Mouse (Mus musculus) hindbrain, embryonic 12.5 days (tissue): ENCODE measurements around the gene Herc2. TPM values are rescaled to one million over a fixed set of nuclear protein-coding genes. Genes with fewer than 3 reads are reported as not detected.

Experiments used
- ATAC-seq: fragments of 200-750 bp; cut with Nextera tagmentation; 2 replicates; pipeline ENCODE4 v1.8.0; 2017; ENCODE audit warnings: moderate TSS enrichment; ENCODE audit not compliant: low FRiP score
- H3K27ac ChIP-seq: fragments of 300-500 bp; sonication (generic); 2 replicates; pipeline ENCODE4 v1.5.1; 2016; ENCODE audit warnings: mild to moderate bottlenecking
- H3K27me3 ChIP-seq: fragments of 300-500 bp; sonication (generic); 2 replicates; pipeline ENCODE4 v1.6.1; 2016; ENCODE audit warnings: mild to moderate bottlenecking
- H3K36me3 ChIP-seq: fragments of 300-500 bp; sonication (generic); 2 replicates; pipeline ENCODE4 v1.6.1; 2016; ENCODE audit warnings: mild to moderate bottlenecking
- H3K4me1 ChIP-seq: fragments of 300-500 bp; sonication (generic); 2 replicates; pipeline ENCODE4 v1.6.1; 2016
- H3K4me2 ChIP-seq: fragments of 300-500 bp; sonication (generic); replicated peaks from 2 replicates; pipeline ENCODE4 v1.6.1; 2016; ENCODE audit warnings: mild to moderate bottlenecking
- H3K4me3 ChIP-seq: fragments of 300-500 bp; sonication (generic); 2 replicates; pipeline ENCODE4 v1.5.1; 2016; ENCODE audit warnings: mild to moderate bottlenecking
- H3K9ac ChIP-seq: fragments of 300-500 bp; sonication (generic); 2 replicates; pipeline ENCODE4 v1.6.1; 2016; ENCODE audit warnings: mild to moderate bottlenecking, moderate library complexity
- H3K9me3 ChIP-seq: fragments of 300-500 bp; sonication (generic); replicated peaks from 2 replicates; pipeline ENCODE4 v1.6.1; 2016; ENCODE audit warnings: mild to moderate bottlenecking
- WGBS: fragments of 180-500 bp; shearing (Covaris S2); methylation state at CpG from one replicate; pipeline ENCODE4 v1.1.7; 2016; 5-methylcytosine and 5-hydroxymethylcytosine counted together
- polyA plus RNA-seq: library from polyadenylated mRNA; unstranded; fragments of >200 nt; fragmentation: Nextera tagmentation; extraction: Ambion mirVana; gene quantifications from 2 replicates; pipeline ENCODE4 v1.2.1, GENCODE M21; 2016

The Herc2 gene
- polyA plus RNA-seq, 1 experiment from 2014 or later, result 36.8 TPM

DNA sequence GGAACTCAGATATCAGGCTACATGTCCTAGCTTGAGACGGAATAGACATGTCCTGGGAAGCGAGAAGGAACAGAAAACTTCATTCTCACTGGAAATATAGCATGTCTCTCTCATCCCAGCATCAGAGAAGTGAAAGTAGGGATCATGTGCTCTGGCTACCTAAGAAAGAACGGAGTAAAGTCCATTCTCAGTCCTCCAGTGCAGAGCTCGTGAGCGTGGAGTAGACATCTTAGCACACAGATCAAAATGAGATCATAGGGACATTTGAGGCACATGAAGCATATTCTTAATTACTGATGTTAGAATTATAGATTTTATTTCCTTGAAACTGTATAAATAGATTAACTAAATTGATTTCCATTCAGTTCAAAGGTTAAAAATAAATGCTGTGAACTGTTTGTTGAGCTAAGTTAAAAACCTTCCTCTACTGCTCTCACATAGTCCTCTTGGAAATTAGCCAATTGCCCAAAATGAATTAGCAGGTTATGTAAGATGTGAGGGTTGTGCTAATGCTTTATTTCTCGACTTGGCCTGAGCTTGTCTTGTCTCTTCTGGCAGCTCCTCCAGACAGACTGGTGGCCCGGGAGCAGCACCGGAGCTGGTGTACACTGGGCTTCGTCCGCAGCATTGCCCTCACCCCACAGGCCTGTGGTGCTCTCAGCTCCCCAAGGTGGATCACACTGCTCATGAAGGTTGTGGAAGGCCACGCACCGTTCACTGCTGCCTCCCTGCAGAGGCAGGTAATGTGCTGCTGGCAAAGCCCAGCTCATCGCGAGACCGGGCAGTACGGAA is 102.1 kb downstream of the Herc2 start:
- Histone ChIP-seq H3K36me3 (peaks cover 66% of the 10 kb centered on the region), H3K4me1 (no peaks in the 10 kb centered on the region), H3K27ac (no peak overlapping the region), H3K4me2 (no peak overlapping the region), H3K4me3 (no peak overlapping the region), H3K27me3 (no peaks in the 10 kb centered on the region), H3K9ac (no peak overlapping the region), H3K9me3 (no peaks in the 10 kb centered on the region)
- WGBS, result 91% methylated on average over 16 of the region's 16 CpGs
- ATAC-seq, result no peak

DNA sequence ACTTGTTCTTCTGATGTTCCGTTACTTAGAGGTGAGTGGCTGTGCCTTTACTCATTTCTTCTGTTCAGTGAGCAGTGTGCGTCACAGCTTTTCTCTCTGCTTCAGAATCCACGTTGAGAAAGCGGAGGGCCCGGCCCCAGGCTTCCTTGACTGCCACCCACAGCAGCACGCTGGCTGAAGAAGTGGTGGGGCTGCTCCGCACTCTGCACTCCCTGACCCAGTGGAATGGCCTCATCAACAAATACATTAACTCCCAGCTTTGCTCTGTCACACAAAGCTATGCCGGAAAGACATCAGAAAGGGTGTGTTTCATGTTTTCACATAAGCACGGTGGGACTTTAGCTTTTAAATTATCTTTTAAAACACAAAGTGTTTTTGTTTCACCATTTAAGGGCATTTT is 103.2 kb downstream of the Herc2 start:
- no peak for ATAC-seq
- H3K9me3 ChIP-seq, result no peaks in the 10 kb centered on the region
- no peaks in the 10 kb centered on the region for H3K27me3 ChIP-seq
- H3K36me3 ChIP-seq, result peaks cover 68% of the 10 kb centered on the region
- H3K27ac ChIP-seq, result no peak overlapping the region
- no peaks in the 10 kb centered on the region for H3K4me1 ChIP-seq
- H3K4me2 ChIP-seq, result no peak overlapping the region
- no peak overlapping the region for H3K4me3 ChIP-seq
- H3K9ac ChIP-seq, result no peak overlapping the region
- WGBS, result 94% methylated on average over 9 of the region's 9 CpGs

DNA sequence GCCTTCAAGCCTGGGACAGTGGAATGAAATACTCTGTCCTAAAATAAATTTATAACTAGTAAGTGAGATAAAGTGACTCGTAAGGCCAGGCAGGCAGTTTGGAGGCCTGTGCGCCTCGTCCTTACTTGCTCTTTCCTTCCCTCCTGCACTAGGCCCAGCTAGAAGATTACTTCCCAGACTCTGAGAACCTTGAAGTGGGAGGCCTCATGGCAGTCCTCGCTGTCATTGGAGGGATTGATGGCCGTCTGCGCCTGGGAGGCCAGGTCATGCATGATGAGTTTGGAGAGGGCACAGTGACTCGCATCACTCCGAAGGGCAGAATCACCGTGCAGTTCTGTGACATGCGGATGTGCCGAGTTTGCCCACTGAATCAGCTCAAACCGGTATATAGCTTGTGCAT is 103.6 kb downstream of the Herc2 start:
- Histone ChIP-seq H3K27ac (no peak overlapping the region), H3K4me2 (no peak overlapping the region), H3K4me3 (no peak overlapping the region), H3K9me3 (no peaks in the 10 kb centered on the region), H3K4me1 (no peaks in the 10 kb centered on the region), H3K9ac (no peak overlapping the region), H3K36me3 (peaks cover 70% of the 10 kb centered on the region), H3K27me3 (no peaks in the 10 kb centered on the region)
- WGBS, result 93% methylated on average over 12 of the region's 12 CpGs
- ATAC-seq, result no peak

DNA sequence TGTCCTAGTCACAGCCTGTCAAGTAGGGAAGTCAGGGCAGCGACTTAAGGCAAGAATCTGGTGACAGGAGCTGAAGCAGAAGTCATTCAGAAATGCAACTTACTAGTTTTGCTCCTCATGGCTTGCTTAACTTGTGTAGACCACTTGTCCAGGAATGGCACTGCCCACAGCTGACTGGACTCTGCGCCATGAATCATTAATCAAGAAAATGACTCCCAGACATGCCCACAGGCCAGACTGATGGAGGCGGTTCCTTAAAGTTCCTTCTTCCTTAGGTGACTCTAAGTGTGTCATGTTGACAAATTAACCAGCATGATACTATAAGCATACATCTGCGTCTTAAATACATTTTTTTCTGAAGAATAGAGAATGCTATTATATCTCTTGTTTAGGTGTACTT is 113.3 kb downstream of the Herc2 start:
- Histone ChIP-seq H3K4me2 (no peak overlapping the region), H3K9ac (no peak overlapping the region), H3K36me3 (peaks cover 45% of the 10 kb centered on the region), H3K9me3 (no peaks in the 10 kb centered on the region), H3K4me3 (no peak overlapping the region), H3K27ac (no peak overlapping the region), H3K27me3 (no peaks in the 10 kb centered on the region), H3K4me1 (no peaks in the 10 kb centered on the region)
- no peak for ATAC-seq
- WGBS, result 91% methylated on average over 4 of the region's 4 CpGs

DNA sequence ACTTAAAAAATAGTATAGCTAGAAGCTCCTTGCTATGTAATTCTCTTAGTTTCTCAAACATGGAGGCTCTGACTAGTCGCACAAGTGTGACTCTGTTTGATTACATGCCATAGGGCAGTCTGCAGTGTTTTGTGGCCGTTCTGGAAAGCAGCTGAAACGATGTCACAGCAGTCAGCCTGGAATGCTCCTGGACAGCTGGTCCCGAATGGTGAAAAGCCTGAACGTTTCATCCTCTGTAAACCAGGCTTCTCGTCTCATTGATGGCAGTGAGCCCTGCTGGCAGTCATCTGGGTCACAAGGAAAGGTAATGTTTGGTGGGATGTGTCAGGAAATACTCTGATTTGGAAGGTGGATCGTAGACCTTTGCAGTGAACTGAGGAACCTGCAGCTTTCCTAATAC is 118.7 kb downstream of the Herc2 start:
- H3K4me3 ChIP-seq, result no peak overlapping the region
- H3K4me1 ChIP-seq, result no peaks in the 10 kb centered on the region
- H3K27ac ChIP-seq, result no peak overlapping the region
- no peak overlapping the region for H3K4me2 ChIP-seq
- no peak overlapping the region for H3K9ac ChIP-seq
- no peak for ATAC-seq
- H3K27me3 ChIP-seq, result no peaks in the 10 kb centered on the region
- peaks cover 32% of the 10 kb centered on the region for H3K36me3 ChIP-seq
- H3K9me3 ChIP-seq, result no peaks in the 10 kb centered on the region
- 67% methylated on average over 7 of the region's 7 CpGs for WGBS

DNA sequence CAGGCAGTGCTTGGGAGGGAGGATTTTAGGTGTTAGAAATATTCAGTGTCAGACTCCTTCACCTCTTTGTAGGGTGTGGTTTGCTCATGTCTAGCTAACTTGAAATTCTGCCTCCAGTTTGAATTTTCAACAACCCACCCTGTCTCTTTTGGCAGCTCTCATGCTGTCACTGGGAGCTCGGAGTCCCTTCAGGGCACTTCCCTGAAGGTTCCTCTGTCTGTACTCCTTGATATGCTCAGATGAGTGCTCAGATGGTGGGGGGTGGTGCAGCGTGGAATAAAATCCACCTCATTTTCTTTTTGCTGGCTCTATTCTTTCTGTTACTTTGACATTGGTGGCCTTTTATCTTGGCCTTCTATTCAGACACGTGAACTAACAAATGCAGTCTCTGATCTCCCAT is 127.4 kb downstream of the Herc2 start:
- Histone ChIP-seq H3K4me3 (no peak overlapping the region), H3K36me3 (peaks cover 22% of the 10 kb centered on the region), H3K27me3 (no peaks in the 10 kb centered on the region), H3K4me1 (no peaks in the 10 kb centered on the region), H3K9ac (no peak overlapping the region), H3K9me3 (no peaks in the 10 kb centered on the region), H3K27ac (no peak overlapping the region), H3K4me2 (no peak overlapping the region)
- no peak for ATAC-seq
- WGBS, result 74% methylated on average over 3 of the region's 3 CpGs

DNA sequence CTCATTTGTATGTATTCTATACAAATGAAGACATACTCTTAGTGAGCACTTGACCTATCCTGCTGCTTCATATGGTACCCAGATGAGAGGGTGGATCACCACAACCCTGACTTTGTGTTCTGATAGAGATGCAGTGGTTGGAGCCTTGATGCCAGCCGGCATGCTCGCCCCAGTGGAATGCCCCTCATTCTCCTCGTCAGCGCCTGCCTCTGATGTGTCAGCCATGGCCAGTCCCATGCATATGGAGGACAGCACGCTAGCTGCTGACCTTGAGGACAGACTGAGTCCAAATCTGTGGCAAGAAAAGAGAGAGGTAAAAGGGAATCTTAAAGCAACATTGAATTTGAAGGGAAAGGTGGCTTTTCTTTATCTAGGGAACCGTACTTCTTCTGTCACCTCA is 141.0 kb downstream of the Herc2 start:
- Histone ChIP-seq H3K36me3 (peaks cover 62% of the 10 kb centered on the region), H3K4me2 (no peak overlapping the region), H3K27me3 (no peaks in the 10 kb centered on the region), H3K9me3 (no peaks in the 10 kb centered on the region), H3K27ac (no peak overlapping the region), H3K4me3 (no peak overlapping the region), H3K4me1 (no peaks in the 10 kb centered on the region), H3K9ac (no peak overlapping the region)
- ATAC-seq, result no peak
- 92% methylated on average over 6 of the region's 6 CpGs for WGBS

DNA sequence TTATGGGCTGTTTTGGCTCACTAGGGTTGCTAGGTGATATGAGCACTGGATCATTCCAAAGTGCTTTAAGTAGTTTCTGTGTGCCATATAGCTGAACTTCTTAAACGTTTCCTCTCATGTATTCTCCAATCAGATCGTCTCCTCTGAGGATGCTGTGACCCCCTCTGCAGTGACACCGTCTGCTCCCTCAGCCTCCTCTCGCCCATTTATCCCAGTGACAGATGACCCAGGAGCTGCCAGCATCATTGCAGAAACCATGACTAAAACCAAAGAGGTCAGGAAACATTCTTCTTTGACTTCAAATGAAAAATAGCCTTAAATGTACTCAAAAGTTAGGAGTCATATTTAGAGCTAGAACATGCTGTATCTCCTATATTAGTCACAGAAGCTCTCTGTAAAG is 141.7 kb downstream of the Herc2 start:
- Histone ChIP-seq H3K36me3 (peaks cover 67% of the 10 kb centered on the region), H3K9me3 (no peaks in the 10 kb centered on the region), H3K27me3 (no peaks in the 10 kb centered on the region), H3K4me1 (no peaks in the 10 kb centered on the region), H3K27ac (no peak overlapping the region), H3K9ac (no peak overlapping the region), H3K4me2 (no peak overlapping the region), H3K4me3 (no peak overlapping the region)
- WGBS, result 68% methylated on average over 4 of the region's 4 CpGs
- ATAC-seq, result no peak

DNA sequence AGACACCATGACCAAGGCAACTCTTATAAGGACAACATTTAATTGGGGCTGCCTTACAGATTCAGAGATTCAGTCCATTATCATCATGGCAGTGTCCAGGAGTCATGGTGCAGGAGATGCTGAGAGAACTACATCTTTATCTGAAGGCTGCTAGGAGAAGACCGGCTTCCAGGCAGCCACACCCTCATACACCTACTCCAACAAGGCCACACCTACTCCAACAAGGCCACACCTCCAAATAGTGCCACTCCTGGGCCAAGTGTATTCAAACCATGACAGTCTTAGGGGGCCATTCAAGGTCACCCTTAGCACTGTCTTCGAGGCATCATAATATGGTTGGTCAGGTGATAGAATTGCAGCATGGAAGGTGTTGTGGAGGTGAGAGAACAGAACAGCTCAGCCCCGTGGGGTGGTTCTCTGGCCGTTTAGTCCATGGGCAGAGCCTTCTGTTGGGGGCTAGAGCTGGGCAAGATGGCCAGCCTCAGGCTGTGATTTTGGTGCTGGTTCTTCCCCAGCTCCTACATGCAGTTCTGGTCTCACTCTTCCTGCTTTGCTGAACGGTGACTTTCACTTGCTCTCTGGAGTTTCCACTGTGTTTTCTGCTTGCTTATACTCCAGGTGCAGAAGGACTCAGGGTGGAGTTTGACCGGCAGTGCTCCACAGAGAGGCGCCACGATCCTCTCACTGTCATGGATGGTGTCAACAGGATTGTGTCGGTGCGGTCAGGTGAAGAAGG is 151.7 kb downstream of the Herc2 start:
- H3K4me1 ChIP-seq, result no peaks in the 10 kb centered on the region
- ATAC-seq, result no peak
- peaks cover 76% of the 10 kb centered on the region for H3K36me3 ChIP-seq
- H3K27me3 ChIP-seq, result no peaks in the 10 kb centered on the region
- H3K4me3 ChIP-seq, result no peak overlapping the region
- H3K9ac ChIP-seq, result no peak overlapping the region
- WGBS, result 97% methylated on average over 10 of the region's 10 CpGs
- no peak overlapping the region for H3K27ac ChIP-seq
- no peaks in the 10 kb centered on the region for H3K9me3 ChIP-seq
- no peak overlapping the region for H3K4me2 ChIP-seq

DNA sequence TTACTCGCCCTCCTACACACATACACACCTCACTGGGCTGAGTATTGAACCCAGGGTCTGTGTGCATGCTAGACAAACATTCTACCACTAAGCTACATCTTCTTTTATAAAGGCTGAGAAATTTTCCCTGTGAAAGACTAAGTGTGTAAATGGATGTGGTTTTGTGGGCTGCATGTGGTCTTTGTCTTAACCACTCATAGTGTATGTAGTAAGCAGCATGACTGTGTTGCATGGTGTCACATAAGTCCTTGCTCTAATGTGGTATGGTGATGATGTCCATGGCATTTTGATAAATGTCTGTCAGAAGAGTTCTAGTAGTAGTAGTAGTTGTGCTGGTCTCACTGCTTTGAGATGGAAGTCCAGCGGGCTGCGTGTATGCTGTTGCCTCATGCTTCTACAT is 152.8 kb downstream of the Herc2 start:
- no peaks in the 10 kb centered on the region for H3K27me3 ChIP-seq
- no peaks in the 10 kb centered on the region for H3K9me3 ChIP-seq
- no peak overlapping the region for H3K4me2 ChIP-seq
- H3K9ac ChIP-seq, result no peak overlapping the region
- H3K27ac ChIP-seq, result no peak overlapping the region
- ATAC-seq, result no peak
- peaks cover 72% of the 10 kb centered on the region for H3K36me3 ChIP-seq
- 93% methylated on average over 3 of the region's 3 CpGs for WGBS
- no peaks in the 10 kb centered on the region for H3K4me1 ChIP-seq
- no peak overlapping the region for H3K4me3 ChIP-seq

DNA sequence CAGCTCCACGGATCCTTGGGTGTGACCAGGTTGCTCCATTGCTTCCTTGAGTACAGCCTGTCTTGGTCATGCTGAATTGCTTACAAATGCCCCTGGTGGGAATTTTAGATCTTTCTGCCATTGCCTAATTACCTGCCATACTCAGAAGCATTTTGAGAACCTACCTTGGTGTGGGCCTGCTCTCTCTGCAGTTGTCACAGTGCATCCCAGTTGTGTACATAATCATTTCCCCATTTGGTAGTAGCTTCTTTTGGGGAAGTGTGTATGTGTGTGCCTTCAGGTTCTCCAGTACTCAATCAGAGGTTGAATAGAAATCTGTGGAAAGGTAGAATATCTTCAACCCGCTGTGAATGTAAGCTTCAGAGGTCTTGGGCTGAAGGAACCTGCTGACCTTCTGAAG is 153.3 kb downstream of the Herc2 start:
- Histone ChIP-seq H3K4me1 (no peaks in the 10 kb centered on the region), H3K4me2 (no peak overlapping the region), H3K27ac (no peak overlapping the region), H3K9me3 (no peaks in the 10 kb centered on the region), H3K36me3 (peaks cover 71% of the 10 kb centered on the region), H3K27me3 (no peaks in the 10 kb centered on the region), H3K9ac (no peak overlapping the region), H3K4me3 (no peak overlapping the region)
- 97% methylated on average over 2 of the region's 2 CpGs for WGBS
- ATAC-seq, result no peak

DNA sequence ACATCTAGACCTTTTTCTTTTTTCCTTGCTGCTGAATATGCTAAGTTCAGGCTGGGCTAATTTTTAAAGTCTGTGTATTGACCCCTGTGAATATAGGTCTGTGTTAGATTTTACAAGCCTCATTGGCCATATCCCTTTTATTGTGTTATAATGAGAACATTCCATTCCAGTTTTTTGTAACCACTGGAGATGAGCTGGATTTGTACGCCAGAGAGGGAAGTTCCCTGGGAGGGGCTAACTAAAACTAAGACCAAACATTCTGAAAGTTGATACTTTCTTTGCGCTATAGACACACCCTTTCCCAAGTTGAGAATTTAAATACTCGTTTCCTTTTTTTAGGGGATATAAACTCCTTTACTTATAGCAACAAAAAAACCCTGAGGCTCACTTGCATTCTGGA is 154.9 kb downstream of the Herc2 start:
- peaks cover 78% of the 10 kb centered on the region for H3K36me3 ChIP-seq
- no peaks in the 10 kb centered on the region for H3K27me3 ChIP-seq
- no peak overlapping the region for H3K4me2 ChIP-seq
- H3K4me3 ChIP-seq, result no peak overlapping the region
- H3K4me1 ChIP-seq, result no peaks in the 10 kb centered on the region
- H3K9me3 ChIP-seq, result no peaks in the 10 kb centered on the region
- no peak overlapping the region for H3K27ac ChIP-seq
- 53% methylated on average over 3 of the region's 3 CpGs for WGBS
- H3K9ac ChIP-seq, result no peak overlapping the region
- ATAC-seq, result no peak

DNA sequence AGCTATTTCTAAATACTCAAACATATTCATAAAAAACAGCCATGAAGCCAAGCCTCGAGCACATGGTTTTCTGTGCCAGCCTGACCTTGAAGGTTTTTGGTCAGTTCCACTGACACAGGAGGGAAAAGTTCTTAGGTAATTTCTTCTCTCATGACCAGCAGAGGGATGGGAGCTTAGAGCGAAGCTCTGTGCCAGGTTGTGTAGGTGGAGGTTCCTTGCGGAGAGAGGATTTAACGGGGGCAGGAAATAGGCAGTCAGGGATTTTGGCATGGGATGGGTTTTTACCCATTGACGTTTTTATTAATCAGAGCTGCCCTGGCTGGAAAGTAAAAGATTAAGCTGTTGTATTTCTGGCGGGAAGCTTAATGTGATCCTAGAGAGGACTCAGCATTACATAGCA is 170.8 kb downstream of the Herc2 start:
- no peak overlapping the region for H3K9ac ChIP-seq
- ATAC-seq, result no peak
- H3K4me1 ChIP-seq, result no peaks in the 10 kb centered on the region
- peaks cover 85% of the 10 kb centered on the region for H3K36me3 ChIP-seq
- no peak overlapping the region for H3K4me3 ChIP-seq
- 93% methylated on average over 6 of the region's 6 CpGs for WGBS
- H3K27me3 ChIP-seq, result no peaks in the 10 kb centered on the region
- H3K27ac ChIP-seq, result no peak overlapping the region
- H3K4me2 ChIP-seq, result no peak overlapping the region
- H3K9me3 ChIP-seq, result no peaks in the 10 kb centered on the region
